Comparison of ENCODE assay signal across 16 mouse cellular contexts in genomic region chr5:129562342-129562741, GRCm38 (mm10). TPM values are rescaled to one million over a fixed set of nuclear protein-coding genes. Genes with fewer than 3 reads are reported as not detected.
DNase-seq lines count a peak whose midpoint lies in the region; ATAC-seq lines count a peak whose summit lies in the region.
"Had no signal": no experiment of that assay in that cellular context is flagged by ENCODE, and none has a peak within 500 bp of the region (broad histone marks: within the 10 kb centered on the region; RNA-seq: fewer than 3 reads in every experiment).

No protein-coding gene starts in this region.

- ATAC-seq in cerebellum, adult (ENCODE audit: insufficient number of reproducible peaks, low FRiP score, low TSS enrichment) = peak; percentile 49; the same call in 1 of the 2 replicates
- ATAC-seq: CD4-positive, CD25-positive, alpha-beta regulatory T cell, adult 4 months; forebrain, embryonic 16.5 days; intestine, embryonic 16.5 days had no signal

- intact Hi-C loops in left cerebral cortex, postnatal 36 days (cut with DNase I) = no loop called here

- no peak for DNase-seq in cerebellum, postnatal 10 days
- peak; percentile 77 for DNase-seq in heart, adult 11 months
- no peak for DNase-seq in heart, postnatal 4 days
- peak; percentile 63 for DNase-seq in cerebellum, adult 9-11 months
- DNase-seq in left cerebral cortex, postnatal 36 days (ENCODE audit: low spot score in 2 of 2) = no peak
- no peak for DNase-seq in urinary bladder, postnatal 10 days (ENCODE audit: low spot score)
- DNase-seq: adrenal gland, postnatal 10 days; B cell, adult 2 months; gastrocnemius, postnatal 10 days; heart, adult 2 months; heart, postnatal 14 days; kidney, adult 8-10 months had no signal

RNA-seq across cellular contexts. Expression of gene Mmp17, which starts 21.6 kb away (rescaled TPM):
- total RNA-seq in heart, postnatal 4 days (2021) = 1 to 10 TPM; 1.0 to 1.5 TPM
- 100 to 1,000 TPM; 112 to 116 TPM for total RNA-seq in left cerebral cortex, postnatal 36 days (2021)

Comparison
In these comparisons a context has a peak if more than half of its experiments do, and no peak if none do; other contexts are left out.
1. DNase-seq: peak in heart, adult 11 months (single experiment) and cerebellum, adult 9-11 months (single experiment); none in cerebellum, postnatal 10 days (0 of 2), heart, postnatal 4 days (single experiment), left cerebral cortex, postnatal 36 days (0 of 2) and urinary bladder, postnatal 10 days (single experiment).
2. RNA of gene Mmp17, which starts 21.6 kb away (total RNA-seq): 112 to 116 TPM in left cerebral cortex, postnatal 36 days; 1.0 to 1.5 TPM in heart, postnatal 4 days; every median in the first group is over 10 times any median in the second.